Mouse (Mus musculus) left cerebral cortex, postnatal 25 days (tissue): ENCODE results near the gene Klrb1c. TPM values are rescaled to one million over a fixed set of nuclear protein-coding genes. Genes with fewer than 3 reads are reported as not detected.
"Not testable (repeated sequence)": the region's sequence is repeated elsewhere in the genome, so short reads cannot be mapped to it uniquely, and the experiment has no call there.

Experiments
- DNase-seq, 2 experiments: peaks; one replicate each; pipeline ENCODE4 v3.0.0; 2022; ENCODE audit warnings: low spot score in 2 of 2, mixed read lengths in 1 of 2
- intact Hi-C: fragments of 180-260 bp; cut with DNase I; formaldehyde crosslinking; loops from one replicate; pipeline ENCODE4 v1.15.1; 2025
- total RNA-seq, 2 experiments: library from RNA; stranded (reverse); gene quantifications; 2 replicates each; pipeline ENCODE4 v1.2.3; 2021

The Klrb1c gene
- total RNA-seq, 2 experiments from 2014 or later = not detected

- peak; percentile 86 to 92 for DNase-seq
- intact Hi-C loops = not testable (repeated sequence)
Observed at GRCm38 (mm10) chr6:128799144-128799895, 10.3 kb upstream of the Klrb1c start.

GRCm38 (mm10) chr6:128798772-128799143 lies 9.7 kb upstream of the Klrb1c start:
- DNase-seq = peak; percentile 78 to 89

DNA sequence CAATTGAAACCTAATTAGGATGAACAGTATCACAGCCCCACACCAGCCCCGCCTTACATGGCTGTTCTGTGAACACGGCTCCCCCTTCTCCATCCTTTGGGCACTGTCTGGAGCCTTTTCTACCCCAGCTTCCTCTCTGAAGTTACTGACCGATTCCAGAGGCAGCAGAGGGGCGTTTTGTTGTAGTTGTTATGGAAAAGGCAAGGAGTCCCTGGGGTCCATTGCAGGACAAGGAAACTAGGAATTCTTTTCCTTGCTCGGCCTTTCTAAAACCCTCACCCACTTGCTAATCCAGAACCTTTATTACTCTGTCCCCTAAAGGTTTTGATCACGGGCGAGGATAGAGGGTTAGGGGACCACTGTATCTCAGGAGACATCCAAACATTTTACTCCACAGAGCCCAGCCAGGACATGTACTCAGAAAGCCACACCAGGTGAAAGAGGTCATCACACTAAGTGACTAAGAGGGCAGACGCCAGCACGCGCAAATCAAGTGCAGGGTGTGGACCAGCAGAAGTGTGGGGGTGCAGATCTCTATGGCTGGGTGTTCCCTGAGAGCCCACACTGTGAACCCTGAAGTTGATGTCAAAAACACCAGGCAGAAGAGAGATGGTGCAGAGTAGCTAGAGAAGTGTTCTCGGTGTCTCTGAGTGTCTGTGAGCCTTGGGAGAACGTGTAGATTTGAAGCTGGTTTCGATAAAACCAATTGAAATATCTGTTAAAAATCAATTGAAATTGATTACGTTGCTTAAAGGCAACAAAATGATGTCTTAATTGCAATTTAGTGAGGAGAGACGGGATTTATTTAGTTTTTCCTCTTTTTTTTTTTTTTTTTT lies 9.1 kb upstream of the Klrb1c start:
- peak in 1 of 2 experiments; percentile 24 for DNase-seq
- intact Hi-C loops = no loop called here

More at GRCm38 (mm10) chr6:128798772-128799143, 9.7 kb upstream of the Klrb1c start:
- intact Hi-C loops = not testable (repeated sequence)

GRCm38 (mm10) chr6:128797185-128797905 lies 8.3 kb upstream of the Klrb1c start:
- intact Hi-C loops = no loop called here
- DNase-seq = no peak

- DNase-seq = no peak
- intact Hi-C loops = no loop called here
Observed at GRCm38 (mm10) chr6:128796321-128796955, 7.4 kb upstream of the Klrb1c start.

- DNase-seq = no peak
- intact Hi-C loops = no loop called here
Observed at GRCm38 (mm10) chr6:128793734-128794133, 4.7 kb upstream of the Klrb1c start.

DNA sequence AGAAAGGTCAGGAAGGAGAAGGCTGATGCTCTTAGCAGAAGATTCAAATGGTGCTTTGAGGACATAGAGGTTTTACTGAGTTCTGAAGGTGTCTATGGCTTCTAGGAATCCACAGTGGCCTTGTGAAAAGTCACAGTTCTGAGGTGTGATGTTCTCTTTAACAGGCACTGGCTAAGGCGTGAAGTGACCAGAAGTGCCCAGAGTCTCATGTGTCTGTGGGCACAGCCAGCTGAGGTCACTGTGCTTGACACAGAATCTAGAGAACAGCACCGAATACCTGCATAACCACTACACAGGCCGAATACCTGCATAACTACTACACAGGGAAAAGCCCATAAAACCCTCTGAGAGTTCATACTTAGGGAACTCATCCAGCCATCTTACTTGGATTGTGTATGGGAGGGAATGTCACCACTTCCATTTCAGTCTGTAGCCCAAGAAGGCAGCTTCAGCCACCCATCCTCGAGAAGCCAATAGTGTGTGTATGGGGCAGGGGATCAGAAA lies 1.5 kb upstream of the Klrb1c start:
- intact Hi-C loops, DNase-seq: not testable (repeated sequence)

- intact Hi-C loops = no loop called here
- no peak for DNase-seq
Observed at GRCm38 (mm10) chr6:128788517-128788916, 498 bp downstream of the Klrb1c start.

DNA sequence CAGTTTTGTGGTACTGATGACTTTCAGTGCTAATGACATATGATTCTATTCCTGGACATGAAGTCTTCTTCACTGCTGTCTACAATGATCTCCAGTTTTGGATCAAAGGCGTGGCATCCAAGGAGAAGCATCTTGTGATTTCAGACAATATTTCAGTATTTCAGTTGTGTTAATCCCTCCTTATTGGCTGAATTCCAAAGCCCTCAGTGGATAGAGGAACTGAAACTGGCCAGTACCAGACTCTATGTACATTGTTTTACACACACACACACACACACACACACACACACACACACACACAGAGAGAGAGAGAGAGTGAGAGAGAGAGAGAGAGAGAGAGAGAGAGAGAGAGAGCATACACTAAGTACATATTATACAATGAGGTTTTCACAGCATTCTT lies 2.6 kb downstream of the Klrb1c start:
- intact Hi-C loops, DNase-seq: not testable (repeated sequence)

- DNase-seq = no peak
- intact Hi-C loops = loop anchor here (10.0 kb wide), 1 partner anchor 765 kb away; the partner anchor contains the start of gene Gabarapl1
Observed at GRCm38 (mm10) chr6:128769481-128770253, 19.3 kb downstream of the Klrb1c start.

GRCm38 (mm10) chr6:128768047-128768446 lies 21.0 kb downstream of the Klrb1c start:
- intact Hi-C loops = loop anchor here (10.0 kb wide), 1 partner anchor 767 kb away; the partner anchor contains the start of gene Gabarapl1
- DNase-seq = no peak

DNA sequence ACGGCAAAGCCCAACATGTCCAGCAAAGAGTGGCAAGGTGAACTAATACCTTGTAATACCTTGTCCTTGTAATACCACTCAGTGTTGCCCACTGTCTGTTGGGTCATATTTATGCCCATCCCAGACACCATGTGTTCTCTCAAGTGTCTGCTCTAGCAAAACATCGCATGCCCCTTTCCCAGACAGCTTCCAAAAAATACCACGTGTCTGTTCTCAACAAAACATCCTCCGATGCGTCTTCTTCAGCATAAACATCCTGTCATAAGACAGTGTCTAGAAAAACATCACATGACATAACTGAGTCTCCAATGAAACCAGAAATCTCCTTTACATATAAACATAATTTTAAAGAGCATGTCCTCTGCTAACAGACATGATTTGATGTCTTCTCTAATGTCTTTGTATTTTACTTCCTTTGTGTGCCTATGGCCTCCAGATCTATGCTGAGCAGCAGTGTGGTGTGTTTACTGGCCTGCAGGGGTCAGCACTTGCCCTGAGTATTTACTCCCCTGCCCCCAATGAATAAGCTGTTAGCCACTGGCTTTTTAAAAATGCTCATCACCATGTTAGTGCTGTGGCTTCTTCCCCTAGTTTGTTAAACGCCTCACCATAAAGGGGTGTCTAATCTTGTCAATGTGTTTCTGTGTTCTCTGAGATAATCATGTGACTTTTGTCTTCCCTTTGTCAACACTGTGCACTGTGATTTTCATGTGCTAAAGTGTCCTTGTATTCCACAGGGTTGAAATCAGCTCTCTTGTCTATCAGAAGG lies 22.3 kb downstream of the Klrb1c start:
- DNase-seq = peak; percentile 21 to 27
- intact Hi-C loops = loop anchor here (10.0 kb wide), 1 partner anchor 768 kb away; the partner anchor contains the start of gene Gabarapl1

DNA sequence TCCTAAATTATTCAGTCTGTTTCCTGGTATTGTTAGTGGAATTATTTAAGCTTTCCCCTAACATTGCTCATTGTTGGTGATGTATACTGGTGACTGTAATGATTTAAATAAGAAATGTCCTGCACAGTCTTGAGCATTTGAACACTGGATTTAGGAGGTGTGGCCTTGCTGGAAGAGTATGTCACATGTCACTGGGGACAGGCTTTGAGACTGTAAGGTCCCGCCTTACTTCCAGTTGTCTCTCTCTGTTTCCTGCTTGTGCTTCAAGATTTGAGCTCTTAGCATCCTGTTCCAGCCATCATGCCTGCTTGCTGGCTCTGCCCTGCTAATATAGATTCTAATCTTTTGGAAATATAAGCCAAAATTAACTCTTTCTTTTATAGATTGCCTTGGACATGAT lies 23.8 kb downstream of the Klrb1c start:
- DNase-seq = no peak
- intact Hi-C loops = loop anchor here (10.0 kb wide), 1 partner anchor 770 kb away; the partner anchor contains the start of gene Gabarapl1

DNA sequence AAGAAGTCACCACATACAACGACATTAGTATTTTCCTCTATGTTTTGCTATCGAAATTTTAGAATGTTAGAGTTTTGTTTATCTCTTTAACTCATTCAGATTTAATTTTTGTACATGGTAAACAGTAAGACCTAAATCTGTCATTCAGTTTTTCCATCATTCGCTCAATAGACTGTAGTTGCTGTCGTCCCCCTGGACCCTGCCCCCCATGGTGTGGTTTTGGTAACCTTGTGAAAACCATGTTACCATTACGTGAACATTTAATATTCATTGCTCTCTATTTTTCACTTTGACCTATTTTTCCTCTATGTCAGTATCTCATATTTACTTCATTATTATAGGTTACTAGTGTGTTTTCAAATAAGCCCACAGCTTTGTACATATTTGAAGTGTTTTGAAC lies 24.4 kb downstream of the Klrb1c start:
- intact Hi-C loops = loop anchor here (1.0 to 10.0 kb wide), 2 partner anchors 39 to 770 kb away; partner anchors contain the start of gene Gabarapl1
- DNase-seq = no peak

DNA sequence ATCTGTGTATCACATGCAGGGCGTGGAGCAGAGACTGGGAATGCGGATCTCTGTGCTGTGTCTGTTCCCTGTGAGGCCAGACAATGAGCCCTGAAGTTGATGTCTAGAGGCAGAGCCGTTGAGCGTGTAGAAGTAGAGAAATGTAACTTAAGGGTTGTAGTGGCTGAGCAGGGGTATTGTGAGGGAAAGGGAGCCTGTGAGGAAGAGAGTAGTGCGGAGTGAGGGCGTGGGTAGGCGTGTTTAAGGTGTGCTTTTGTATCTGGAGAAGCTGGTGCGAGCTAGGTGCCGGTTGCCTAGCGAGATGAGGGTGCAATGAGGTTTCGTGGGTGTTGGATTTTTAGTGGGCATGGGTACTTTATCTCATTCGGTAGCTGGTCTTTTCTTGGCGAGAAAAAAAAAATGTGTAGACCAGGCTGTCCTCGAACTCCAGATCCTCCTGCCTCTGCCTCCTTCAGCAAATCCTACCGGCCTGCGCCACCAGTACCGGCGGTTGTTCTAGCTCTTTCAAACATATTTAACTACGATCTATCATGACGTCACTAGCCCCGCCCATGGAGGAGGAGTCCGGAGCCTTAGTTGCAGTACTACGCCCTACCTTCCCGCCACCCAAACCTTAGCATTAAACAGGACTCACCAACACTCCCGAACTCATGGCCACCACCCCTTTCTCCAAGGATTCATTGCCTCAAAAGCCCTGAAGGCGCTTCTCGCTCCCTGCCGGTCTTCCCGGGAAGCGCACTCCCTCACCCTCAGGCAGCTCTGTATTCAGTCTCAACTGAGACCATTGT lies 25.1 kb downstream of the Klrb1c start:
- intact Hi-C loops = loop anchor here (1.0 to 10.0 kb wide), 2 partner anchors 39 to 771 kb away; partner anchors contain the start of gene Gabarapl1
- DNase-seq = peak; percentile 97 to 100

GRCm38 (mm10) chr6:128762892-128763670 lies 25.9 kb downstream of the Klrb1c start:
- intact Hi-C loops = loop anchor here (10.0 kb wide), 1 partner anchor 772 kb away; the partner anchor contains the start of gene Gabarapl1
- DNase-seq = not testable (repeated sequence)
